Mouse (Mus musculus) kidney, postnatal 36 days (tissue): ENCODE data around the gene Gm47955.
"Not testable (repeated sequence)": the region's sequence is repeated elsewhere in the genome, so short reads cannot be mapped to it uniquely, and the experiment has no call there.

Experiments
- DNase-seq, 2 experiments: peaks; one replicate each; pipeline ENCODE4 v3.0.0; 2021 to 2022; ENCODE audit warnings: mixed read lengths in 2 of 2

Gene Gm47955

DNA sequence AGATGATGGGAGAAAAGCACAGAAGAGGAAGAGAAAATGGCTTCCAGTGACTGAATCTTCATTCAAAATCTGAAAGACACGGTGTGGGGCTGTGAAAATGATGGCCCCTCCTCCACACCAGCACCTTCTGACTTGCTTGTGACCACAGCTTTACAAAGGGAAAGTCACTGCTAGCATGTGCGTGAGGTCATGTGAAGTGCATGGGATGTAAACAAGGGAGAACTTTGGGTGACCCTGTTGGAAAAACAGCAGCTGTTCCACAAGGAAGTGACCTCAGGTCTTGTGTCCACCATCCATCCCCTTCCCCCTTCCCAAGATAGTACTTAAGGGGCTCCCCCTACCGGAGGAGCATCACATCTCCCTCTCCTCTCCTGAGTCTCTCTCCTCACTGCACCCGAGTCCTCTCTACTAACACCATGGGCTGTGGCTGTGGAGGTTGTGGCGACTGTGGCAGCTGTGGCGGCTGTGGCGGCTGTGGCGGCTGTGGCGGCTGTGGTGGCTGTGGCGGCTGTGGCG, at the start of gene Gm47955:
Gm47955 (plus strand) TSS at position 417 of the 516 bp plus-strand sequence.
- DNase-seq, result no peak

DNA sequence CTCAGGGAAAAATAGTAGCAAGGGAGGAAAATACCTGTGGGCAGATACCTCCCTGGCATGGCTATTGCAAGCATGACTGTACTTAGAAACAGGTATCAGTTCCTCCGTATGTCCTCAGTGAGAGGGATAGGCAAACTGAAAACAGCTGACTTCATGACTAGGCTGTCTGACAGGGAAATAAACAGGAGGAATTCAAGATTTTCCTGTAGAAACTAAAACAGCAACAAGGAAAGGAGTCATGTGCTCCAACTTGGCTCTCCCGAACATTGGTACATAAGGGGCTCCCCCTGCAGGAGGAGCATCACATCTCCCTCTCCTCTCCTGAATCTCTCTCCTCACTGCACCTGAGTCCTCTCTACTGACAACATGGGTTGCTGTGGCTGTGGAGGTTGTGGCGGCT, 47.1 kb upstream of the Gm47955 start, which contains the start of gene A030005L19Rik:
A030005L19Rik (plus strand) TSS at position 301 of the 400 bp plus-strand sequence.
- DNase-seq, result peak in 1 of 2 experiments; percentile 32

DNA sequence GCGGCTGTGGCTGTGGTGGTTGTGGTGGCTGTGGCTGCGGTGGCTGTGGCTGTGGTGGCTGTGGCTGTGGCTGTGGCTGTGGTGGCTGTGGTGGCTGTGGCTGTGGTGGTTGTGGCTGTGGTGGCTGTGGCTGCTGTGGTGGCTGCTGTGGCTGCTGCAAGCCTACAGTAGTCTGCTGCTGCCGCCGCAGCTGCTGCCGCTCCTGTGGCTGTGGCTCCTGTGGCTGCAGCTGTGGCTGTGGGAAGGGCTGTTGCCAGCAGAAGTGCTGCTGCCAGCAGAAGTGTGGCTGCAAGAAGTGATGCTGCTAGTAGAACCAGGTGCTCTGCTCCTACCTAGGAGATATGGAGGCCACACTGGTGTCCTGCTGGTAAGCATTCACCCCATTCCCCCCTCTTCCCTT, 46.7 kb upstream of the Gm47955 start:
- not testable (repeated sequence) for DNase-seq

DNA sequence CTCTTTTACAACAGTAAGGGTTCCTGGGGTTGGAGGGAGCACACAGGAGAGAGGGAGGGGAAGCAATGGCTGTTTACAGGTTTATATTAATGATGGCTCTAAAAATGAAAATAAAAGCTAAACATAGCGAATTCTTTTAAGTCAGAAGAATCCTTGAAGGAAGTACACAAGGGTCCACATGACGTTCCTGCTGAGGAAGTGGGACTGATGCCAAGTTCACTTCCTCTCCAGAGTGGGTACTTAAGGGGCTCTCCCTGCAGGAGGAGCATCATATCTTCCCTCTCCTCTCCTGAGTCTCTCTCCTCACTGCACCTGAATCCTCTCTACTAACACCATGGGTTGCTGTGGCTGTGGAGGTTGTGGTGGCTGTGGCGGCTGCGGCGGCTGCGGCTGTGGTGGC, 35.4 kb upstream of the Gm47955 start, which contains the start of gene A030014E15Rik:
A030014E15Rik (plus strand) TSS at position 268 of the 400 bp plus-strand sequence.
- peak in 1 of 2 experiments; percentile 9 for DNase-seq

DNA sequence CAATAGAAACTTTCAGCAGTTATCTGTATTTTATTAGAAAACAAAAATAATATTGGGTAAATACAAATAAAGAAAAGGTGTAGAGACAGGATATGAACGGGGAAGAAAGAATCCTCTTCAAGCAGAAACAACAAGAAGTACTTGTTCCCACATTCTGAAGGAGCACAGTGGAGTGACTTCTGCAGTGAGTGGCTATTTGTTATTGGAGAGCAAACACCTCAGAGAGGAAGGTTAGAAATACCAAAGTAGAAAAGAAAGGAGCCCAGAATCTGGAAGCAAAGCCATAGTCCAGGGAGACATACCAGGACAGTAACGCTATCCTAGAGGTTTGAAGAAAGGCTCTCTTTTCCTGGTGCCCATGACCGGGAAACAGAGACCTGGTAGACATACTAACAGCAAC, 29.5 kb upstream of the Gm47955 start:
- not testable (repeated sequence) for DNase-seq

DNA sequence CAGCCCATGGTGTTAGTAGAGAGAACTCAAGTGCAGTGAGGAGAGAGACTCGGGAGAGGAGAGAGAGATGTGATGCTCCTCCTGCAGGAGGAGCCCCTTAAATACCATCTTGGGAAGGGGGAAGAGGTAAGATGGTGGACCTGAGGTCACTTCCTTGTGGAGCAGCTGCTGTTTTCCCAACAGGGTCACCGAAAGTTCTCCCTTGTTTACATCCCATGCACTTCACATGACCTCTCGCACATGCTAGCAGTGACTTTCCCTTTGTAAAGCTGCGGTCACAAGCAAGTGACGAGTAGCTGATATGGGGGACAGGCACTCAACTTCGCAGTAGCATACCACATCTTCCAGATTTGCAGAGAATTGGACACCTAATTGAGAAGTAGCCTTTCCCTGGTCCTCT, 28.8 kb upstream of the Gm47955 start, which contains the start of gene Gm6217:
Gm6217 (minus strand) TSS at position 74 of the 400 bp plus-strand sequence.
- DNase-seq, result not testable (repeated sequence)

DNA sequence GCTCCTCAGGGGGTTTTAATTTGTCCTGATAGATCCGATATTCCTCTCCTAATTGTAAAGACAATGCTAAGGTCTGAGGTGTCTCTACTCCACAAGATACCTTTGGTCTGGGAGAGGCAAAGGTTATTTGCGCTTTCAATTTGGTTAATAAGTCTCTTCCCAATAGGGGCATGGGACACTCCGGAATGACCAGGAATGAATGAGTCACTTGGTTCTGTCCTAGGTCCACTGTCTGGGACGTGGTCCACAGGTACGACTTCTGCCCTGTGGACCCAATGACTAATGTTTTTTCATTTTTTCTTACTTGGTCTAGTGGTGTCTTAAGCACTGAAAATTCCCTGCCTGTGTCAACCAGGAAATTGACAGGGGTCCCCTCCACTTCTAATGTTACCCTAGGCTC, 21.4 kb upstream of the Gm47955 start:
- DNase-seq, result peak; percentile 34 to 39

DNA sequence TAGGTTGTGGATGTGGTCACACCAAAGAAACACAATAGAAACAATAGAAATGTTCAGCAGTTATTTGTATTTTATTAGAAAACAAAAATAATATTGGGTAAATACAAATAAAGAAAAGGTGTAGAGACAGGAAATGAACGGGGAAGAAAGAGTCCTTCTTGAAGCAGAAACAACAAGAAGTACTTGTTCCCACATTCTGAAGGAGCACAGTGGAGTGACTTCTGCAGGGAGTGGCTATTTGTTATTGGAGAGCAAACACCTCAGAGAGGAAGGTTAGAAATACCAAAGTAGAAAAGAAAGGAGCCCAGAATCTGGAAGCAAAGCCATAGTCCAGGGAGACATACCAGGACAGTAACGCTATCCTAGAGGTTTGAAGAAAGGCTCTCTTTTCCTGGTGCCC, 17.6 kb upstream of the Gm47955 start:
- not testable (repeated sequence) for DNase-seq

DNA sequence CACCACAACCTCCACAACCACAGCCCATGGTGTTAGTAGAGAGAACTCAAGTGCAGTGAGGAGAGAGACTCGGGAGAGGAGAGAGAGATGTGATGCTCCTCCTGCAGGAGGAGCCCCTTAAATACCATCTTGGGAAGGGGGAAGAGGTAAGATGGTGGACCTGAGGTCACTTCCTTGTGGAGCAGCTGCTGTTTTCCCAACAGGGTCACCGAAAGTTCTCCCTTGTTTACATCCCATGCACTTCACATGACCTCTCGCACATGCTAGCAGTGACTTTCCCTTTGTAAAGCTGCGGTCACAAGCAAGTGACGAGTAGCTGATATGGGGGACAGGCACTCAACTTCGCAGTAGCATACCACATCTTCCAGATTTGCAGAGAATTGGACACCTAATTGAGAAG, 16.8 kb upstream of the Gm47955 start, which contains the start of gene A030003K21Rik:
A030003K21Rik (minus strand) TSS at position 94 of the 400 bp plus-strand sequence.
- not testable (repeated sequence) for DNase-seq

DNA sequence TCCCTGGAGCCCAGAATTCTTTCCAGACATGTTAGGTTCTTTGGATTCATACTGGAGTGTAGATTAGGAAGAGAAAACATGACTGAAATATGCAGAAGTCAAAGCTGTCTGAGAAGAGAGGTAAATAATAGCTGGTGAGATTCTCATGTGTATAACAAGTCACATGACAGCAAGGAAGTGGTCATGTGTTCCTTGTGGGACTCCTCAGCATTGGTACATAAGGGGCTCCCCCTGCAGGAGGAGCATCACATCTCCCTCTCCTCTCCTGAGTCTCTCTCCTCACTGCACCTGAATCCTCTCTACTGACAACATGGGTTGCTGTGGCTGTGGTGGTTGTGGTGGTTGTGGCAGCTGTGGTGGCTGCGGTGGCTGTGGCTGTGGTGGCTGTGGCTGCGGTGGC, 14.1 kb upstream of the Gm47955 start:
- DNase-seq, result peak in 1 of 2 experiments; percentile 31

DNA sequence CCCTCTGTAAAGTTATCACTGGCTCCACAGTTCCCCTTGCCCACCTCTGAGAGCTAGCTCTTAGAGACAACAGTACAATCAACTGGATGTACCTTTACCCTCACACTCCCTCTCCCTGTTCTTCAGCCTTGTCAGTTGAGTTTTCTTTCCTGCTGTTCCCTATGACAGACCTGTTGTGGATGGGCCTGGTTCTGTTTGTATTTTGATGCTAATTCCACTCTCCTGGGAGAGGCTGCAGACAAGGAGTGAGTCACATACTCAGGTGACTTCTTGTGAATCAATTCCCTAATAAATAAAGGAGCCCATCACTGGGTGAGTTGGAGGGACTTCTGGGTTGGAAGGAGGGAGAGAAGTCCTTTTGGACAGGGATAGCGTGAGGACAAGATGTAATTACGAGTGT, 11.5 kb upstream of the Gm47955 start:
- DNase-seq, result no peak

DNA sequence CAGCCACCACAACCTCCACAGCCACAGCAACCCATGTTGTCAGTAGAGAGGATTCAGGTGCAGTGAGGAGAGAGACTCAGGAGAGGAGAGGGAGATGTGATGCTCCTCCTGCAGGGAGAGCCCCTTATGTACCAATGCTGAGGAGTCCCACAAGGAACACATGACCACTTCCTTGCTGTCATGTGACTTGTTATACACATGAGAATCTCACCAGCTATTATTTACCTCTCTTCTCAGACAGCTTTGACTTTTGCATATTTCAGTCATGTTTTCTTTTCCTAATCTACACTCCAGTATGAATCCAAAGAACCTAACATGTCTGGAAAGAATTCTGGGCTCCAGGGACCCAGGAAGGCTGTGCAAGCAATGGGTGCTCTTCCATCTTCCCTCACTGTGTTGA, 4.2 kb upstream of the Gm47955 start, which contains the start of gene Gm7544:
Gm7544 (minus strand) TSS at position 101 of the 400 bp plus-strand sequence.
- DNase-seq, result not testable (repeated sequence)

DNA sequence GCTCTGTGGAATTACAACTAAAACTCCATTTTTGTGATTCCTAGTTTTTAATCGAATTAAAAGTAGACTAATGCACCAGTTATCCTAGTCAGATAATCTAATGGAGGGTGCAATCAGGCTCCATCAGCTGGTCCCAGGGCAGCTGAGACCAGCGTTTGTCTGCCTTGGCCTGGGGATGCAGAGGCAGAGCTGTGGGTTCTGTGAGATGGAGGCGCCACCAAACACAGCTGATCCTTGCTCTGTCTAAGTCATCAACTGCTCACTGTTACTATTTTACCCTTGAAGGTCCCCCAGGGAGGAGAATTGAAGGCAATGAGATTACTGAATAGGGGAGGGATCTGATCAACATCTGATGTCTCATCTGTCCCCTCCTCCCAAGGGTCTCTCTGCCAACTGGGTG, 6.3 kb downstream of the Gm47955 start:
- DNase-seq, result no peak

DNA sequence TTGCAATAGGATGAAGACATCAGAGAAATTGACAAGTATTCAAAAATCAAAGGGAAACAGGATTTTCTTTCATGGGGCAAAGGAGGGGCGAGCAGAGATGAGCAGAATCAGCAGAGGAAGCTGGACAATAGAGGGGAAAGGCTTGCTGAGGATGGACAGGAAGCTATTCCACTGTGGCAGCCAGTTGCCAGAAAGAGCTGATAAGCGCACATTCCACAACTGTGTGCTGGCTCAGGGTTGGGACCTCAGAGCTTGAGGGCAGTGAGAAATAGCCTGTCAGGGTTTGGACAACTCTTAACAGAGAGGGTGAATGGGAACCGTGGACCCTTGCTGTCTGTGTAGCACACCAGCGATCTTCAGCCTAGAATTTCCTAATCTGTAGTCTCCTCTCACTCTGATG, 12.0 kb downstream of the Gm47955 start:
- DNase-seq, result peak; percentile 26 to 32

DNA sequence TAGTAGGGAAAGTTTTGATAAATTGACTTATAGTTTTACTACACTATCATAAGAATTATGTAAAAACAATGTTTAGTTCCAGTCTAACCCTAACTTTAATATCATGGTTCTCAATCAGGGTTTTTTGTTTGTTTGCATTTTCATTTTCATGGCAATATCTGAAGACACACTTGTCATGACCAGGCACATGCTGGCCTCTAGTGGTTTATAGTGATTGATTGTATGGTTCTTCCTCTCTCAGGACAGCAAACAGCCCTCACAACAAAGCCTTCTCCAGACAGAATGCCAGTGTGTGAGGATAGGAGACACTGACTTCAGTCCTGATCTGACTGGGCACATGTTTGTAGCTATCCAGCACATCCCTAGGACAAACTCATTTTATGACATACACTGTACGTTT, 13.2 kb downstream of the Gm47955 start:
- peak; percentile 9 to 42 for DNase-seq

DNA sequence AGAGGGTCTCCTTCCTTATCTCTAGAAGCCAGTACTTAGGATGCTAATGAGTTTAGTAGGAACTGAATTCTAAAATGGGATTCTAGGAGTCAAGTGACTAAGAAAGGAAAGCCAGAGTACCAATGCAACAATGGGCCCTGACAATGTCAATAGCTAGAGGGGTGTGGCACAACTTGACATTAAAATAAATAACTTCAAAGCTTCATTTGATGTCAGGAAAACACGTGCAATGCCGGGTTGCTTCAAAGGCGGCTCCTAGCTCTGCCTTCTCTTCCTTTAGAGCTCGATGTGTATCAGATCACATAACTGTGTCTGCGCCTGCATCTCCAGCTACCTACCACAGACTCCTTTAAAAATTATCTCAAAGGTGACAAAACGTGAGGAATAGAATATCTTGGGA, 13.8 kb downstream of the Gm47955 start:
- DNase-seq, result no peak

DNA sequence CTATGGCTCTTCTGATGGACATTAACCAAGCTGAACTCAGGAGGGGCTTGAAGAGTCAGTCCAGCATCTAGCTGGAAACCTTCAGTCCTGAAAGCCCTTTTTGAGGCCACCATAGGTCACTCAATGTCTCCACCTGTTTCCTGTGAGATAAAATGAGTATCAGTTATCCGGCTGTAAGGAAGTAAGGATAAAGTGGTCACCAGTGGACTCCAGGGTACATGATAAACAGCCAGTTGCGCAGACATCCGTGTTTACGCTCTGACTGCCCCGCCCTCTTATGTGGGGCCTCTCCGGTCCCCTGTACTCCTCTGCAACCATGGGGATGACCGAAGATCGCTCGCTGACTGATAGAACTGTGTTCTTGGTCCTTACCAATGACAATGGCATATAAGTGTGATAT, 14.3 kb downstream of the Gm47955 start:
- peak in 1 of 2 experiments; percentile 10 for DNase-seq

DNA sequence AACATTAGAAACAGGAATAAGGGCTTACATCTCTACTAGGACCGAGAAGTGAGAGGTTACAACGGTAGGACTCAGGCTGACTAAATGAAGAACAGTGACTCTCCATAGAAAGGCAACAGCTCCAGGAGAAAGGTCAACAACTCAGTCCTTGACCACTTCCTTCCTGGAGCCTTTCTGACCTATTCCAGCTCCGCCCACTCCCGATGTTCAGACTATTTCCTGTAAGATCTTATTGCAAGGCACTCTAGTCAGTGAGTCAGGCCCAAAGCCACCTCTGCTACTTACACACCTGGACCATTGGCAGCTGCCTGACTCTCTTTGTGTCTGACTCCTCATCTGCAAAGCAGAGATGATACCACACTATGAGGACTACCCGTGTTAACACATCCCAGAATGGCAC, 15.7 kb downstream of the Gm47955 start:
- DNase-seq, result peak; percentile 21 to 29

DNA sequence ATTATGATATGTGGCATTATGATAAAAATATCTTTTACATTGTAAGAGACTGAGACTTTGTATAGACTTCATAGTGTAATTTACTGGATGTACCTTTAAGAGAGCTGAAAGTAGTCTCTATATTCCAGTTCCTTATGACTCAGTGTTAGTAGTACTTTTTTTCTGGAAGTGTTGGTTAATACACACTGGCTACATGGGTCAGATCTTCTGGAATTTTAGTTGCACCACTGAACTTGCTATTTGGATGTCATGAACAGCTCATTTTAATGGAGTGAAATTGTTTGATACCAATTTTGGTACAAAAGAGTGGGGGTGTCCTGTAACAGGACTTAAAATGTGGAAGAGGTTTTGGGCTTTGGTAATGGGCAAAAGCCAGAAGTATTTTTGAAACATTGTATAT, 17.8 kb downstream of the Gm47955 start:
- DNase-seq, result no peak

DNA sequence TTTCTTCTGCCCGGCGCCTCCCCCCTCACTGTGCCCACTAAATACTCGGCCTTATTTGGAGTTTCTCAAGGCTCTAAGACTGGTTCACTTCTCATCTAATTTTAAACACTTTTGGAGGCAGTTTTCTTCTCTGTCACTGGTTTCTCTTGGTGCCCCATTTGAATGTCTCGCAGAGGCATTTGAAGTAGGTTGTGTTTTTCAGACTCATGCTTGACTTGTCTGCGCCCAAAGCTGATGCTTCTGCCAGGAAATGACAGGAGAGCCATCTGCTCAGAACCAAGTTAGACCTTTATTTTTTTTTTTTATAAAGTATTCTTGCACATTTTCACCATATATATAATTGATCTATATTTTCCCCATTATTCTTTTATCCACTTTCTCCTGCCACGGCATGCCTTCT, 26.7 kb downstream of the Gm47955 start:
- no peak for DNase-seq

DNA sequence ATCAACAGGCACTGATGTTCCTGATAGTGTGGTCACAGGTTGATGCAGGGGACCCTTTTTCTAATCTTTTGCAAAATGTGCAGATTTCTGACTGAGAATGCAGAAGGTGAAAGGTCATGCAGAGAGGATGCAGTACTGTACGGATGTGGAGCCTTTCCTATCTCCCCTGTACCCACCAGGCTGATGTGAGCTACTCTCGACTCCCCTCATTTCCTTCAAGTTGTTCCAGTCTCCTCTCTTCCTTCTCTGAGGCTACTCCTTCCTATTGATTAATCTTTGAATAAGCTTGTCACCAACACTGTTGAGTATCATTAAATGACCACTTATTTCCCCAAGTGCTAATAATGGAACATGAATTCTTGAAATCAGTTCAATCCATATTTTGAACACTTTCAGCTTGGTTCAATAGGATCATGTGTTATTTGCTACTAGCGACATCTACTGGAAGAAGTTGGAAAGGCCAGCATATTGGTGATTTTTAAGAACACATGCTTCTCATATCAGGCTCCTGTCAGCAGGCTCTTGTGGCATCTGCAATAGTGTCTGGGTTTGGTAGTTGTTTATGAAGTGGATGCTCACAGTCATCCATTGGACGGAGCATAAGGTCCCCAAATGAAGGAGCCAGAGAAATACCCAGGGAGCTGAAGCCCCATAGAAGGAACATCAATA, 27.6 kb downstream of the Gm47955 start:
- DNase-seq, result peak; percentile 62 to 69

DNA sequence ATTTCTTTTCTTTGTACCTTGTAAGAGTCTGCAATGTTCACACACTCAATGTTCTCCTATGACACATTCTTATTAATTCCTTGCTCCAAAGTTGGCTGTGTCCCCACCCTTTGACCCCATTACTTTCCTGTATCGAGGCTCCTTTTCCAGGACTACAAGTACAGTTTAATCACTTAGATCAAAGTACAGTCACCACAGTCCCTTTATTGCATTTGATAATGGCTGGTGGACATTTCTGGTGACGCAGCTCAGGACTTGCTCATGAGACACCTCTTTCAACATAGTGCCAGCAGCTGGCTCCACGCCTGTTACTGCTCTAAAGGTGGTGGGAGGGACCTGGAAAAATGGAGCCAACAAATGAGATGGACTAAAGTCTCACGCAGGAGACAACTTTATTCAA, 31.0 kb downstream of the Gm47955 start:
- DNase-seq, result peak; percentile 44 to 54

DNA sequence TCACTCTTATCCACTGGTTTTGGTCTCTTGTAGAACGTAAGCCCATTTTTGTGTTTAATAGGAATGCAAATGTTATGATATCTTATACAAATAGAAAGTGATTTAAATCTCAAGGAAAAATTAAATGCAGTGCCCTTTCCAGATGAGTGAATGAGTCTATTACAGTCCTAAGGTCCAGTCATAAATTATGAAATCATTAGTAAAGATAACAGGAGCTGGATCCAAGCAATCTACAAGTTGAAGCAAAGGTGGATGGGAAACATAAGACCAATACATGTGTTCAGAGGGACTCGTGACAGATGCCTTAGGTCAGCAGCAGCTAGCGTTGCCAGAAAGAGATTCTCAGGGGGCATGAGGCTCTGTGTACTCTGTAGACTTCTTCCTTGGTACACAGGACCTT, 31.5 kb downstream of the Gm47955 start:
- no peak for DNase-seq

DNA sequence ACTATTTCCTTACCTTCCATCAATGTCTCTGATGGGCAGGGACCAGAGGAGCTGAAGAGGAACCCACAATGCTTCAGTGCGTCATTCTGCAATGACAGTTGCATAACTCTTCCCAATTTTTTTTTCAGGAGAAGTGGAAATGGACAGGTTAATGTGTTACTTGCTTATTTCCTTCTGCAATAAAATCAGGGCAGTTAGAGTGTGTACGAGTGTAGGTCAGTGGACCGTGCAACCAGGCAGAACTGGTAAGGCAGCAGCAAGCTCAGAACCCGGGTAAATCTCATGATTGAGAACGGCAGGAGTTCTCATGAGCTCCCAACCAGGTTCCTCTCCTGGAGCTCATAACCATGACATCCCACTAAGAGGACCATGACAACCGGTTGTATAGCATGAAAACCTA, 32.0 kb downstream of the Gm47955 start:
- peak; percentile 67 to 83 for DNase-seq
